Mouse (Mus musculus): ENCODE measurements around the gene Cutc.
A peak's percentile ranks its signal among the peaks of the same experiment; 100 is the strongest.

Cutc gene

DNA sequence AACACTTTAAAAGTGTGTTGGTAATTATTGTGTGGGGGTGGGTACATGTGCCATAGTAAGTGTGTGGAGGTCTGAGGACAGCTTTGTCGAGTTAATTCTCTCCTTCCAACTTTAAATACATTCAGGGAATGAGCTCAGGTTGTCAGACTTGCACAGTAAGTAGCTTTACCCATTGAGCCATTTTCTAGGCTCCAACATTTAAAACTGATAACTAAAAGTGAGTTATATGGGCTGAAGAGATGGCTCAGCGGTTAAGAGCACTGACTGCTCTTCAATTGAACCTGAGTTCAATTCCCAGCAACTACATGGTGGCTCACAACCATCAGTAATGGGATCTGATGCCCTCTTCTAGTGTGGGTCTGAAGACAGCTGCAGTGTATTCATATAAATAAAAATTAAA is 1.4 kb downstream of the Cutc start:
- DNase-seq = no peak

DNA sequence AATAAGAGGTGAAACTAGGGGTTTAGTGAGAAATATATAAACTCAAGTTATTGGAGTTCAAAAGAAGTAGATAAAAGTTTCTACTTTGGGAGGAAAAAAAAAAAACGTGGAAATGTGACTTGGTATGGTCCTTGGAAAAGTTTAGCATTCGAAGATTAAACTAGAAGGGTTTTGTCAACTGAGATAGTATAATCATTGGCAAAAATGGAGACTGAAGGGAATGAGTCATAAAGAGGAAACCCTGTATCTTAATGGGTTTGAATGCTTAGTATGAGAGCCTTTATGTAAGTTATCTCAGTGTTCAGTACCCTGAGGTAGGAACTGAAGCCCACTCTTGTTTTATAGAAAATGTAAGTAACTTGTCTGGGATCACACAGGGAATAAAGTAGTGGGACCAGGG is 2.1 kb downstream of the Cutc start:
- DNase-seq = no peak

DNA sequence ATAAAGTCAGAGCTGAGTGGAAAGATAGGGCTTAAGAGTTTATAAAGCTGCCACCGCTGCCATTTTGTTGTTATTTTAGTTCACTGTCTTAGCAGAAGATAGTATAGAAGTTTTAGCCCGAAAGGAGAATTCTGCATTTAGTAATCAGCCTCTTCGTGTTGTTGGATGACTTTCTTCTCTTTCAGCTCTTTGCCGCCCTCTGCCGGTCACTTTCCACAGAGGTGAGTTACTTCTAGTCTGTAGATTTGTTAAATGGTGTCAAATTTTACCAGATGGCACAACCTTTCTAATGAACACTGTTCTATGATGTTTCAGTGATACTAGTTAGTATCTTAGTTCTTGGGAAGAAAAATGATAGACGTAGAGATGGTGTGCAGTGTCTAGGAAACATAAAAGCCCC is 7.7 kb downstream of the Cutc start:
- DNase-seq = peak; percentile 80

DNA sequence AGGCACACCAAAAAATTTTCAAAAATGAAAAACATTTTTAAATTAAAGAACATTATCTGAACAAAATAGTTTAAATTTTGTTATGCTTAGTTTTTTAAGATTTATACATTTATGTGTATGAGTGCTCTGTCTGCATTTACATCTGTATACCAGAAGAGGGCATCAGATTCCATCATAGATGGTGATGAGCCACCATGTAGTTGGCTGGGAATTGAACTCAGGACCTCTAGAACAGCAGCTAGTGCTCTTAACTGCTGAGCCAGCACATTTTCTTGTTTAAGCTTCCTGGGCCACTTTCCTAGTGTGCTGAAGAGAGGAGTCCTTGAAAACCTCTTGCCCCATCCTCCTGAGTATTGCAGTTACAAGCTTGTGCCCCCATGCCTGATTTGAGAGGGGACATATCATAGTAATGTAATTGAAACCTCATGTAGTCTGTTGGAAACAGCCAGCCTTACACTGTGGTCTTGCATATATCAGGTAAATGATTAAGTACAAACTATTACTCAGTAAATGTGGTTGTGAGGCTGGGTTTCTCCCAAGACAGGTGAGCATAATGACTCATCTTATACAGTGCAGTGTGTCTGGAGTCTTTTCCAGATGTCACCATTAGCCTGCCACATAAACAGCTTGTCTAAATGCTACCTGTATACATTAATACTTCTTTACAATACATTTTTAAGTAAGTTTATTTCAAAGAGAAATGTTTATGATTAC is 8.9 kb downstream of the Cutc start:
- DNase-seq = no peak

DNA sequence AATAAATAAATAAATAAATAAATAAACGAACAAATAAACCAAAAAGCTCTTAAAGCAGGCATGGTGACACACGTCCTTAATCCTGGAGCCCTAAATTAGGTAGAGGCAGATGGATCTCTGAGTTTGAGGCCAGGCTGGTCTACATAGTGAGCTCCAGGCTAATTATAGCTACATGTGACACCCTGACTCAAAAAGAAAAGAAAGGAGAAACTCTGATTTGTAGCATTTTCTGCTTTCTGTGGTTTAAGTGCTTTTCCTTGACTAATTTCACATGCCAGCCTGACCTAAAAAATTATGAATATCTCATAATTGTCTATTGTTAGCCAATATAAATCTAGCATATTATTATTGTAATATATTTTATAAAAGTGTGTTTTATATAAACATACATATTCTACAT is 9.6 kb downstream of the Cutc start:
- DNase-seq = no peak

DNA sequence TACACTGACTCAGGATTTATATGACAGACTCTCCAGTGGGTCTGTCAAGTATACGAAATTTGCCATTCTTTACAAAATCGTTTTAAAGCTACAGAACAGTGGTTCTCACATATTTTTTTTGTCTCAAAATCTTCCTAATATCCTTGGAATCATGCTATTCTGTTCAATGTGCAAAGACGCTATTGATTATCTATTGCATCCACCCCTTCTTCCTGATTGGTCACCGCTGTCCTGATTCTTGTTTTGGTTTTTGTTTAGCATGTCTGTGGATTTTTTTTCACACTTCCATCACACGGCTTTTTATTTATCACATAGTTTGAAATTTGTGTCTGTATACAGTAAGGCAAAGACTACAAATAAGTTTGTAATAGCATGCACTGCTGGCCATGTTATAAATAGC is 13.7 kb downstream of the Cutc start:
- DNase-seq = no peak

DNA sequence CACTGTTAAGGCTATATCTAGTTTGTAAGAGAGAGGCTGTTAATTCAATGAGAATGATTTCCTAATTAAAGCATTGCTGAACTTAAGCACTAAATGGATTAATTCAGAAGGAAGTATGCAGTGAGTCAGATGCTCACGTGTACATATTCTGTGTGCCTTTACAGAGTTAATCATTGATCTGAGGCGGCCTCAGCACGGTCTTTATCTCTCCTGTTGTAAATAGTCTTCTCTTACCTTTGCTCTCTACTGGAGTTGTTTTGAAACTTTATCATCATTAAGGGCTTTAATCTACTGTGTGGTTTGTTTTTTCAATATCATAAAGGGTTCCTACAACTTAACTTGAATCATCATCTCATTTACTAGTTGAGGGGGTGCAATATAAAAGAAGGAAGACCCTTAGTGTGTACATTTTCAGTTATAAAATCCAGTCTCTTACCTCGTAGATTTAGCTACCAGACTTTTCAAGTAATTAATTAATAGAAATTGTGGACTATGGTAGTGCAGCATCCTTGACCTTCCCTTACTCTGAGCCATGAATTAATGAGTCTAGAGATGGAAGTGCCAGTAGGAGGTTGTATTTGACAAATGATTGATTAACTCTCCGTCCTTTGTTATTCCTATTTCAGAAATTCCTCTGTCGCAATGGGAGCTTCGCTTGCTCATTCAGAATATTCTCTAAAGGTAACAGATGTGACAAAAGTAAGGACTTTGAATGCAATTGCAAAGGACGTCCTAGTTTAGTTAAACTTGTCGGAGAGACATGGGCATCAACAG is 14.9 kb downstream of the Cutc start:
- DNase-seq = no peak

DNA sequence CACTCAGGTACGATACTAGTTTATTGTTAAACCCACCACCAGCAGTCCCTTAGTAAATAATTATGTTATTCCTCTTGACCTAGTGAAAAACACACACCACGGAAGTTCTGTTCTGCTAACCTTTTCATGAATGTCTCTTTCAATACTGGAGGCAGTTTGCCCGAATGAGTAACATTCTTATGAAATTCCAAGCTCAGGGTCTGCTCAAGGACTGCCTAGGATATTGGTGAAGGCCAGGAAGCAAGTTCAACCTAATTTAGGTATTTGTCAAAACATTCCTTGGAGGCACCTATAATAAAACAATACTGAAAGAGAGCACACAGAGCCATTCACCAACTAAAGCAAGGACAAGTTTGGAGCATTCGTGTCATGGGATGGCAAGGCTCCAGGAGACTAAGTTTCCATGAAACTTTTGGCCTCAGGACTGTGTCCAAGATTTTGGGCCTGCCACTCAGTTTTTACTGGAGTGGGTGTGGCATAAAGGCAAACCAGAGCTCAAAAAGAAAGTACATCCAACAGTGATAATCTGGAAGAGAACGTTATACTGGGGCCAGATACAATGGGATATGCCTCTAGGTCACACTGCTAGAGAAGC is 16.7 kb downstream of the Cutc start:
- DNase-seq = no peak

DNA sequence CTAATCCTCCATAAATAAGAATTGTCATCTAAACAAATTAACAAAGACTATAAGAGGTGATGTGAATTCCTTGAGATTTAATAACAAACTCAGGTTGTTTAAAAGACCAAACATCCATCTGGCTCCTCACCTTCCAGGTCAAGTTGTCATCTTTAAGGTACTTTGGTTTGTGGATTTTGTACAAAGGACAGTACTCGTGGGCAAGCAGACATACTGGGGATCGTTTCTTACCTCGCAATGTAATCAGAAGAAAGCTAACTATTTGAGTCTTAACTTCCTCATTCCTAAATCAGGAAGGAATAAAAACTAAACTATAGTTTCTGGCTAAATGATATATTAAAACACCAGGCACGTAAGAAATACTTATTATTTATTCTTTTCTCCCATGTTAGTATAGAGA is 17.8 kb downstream of the Cutc start:
- DNase-seq = no peak

DNA sequence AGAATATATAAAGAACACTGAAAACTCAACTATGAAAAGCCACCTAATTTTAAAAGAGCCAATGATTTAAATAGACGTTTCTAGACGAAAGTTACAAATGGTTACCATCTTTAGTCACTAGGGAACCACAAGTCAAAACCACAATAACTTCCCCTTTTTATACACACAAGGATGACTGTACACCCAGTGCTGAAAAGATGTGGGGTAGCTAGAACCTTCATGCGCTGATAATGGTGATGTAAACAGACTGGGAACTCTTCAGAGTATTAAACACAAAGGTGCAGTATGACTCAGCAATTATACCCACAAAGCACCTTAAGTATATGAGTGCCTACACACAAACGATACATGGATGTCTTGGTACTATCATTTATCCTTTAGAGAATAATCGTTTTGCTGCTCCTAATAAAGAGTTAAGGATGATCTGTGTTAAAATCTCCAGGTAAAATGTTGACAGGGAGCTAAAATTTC is 18.7 kb downstream of the Cutc start:
- DNase-seq = no peak

DNA sequence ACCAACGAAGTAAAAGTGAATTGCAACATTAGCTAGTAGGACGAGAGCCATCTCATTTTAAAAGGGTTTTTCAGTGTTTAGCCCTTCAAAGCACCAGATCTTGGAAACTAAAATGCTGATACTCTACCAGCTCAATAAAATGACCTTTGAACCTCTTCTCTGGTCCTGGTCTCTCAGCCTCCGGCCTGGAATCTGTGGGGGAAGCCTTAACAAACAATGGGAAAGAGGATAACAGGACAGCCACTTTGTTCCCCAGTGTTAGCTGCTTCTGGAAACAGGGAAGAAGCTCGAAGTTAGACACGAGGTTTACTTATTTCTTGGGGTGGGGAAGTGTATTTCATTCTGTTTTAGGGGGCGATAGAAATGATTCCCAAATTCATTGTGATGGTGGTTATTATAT is 19.5 kb downstream of the Cutc start:
- DNase-seq = no peak

DNA sequence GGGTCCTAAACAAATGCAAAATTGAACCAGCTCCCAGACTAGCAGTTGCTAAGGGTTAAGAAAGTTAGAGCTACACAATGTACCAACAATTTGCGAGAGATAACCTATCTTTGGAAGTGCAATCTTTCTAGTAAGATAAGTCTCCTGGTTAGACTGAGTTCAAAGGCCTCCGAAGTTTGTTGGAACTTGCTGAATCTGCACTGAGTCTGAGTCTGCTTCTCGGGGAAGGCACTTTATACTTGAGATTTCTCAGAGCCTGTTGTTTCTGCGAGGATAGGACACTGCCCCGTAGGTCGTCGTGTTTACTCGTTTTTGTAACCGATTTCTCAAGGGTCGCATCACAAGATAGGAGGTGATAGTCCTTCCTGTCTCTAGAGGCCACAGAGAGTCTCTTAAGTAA is 22.6 kb downstream of the Cutc start:
- DNase-seq = no peak

DNA sequence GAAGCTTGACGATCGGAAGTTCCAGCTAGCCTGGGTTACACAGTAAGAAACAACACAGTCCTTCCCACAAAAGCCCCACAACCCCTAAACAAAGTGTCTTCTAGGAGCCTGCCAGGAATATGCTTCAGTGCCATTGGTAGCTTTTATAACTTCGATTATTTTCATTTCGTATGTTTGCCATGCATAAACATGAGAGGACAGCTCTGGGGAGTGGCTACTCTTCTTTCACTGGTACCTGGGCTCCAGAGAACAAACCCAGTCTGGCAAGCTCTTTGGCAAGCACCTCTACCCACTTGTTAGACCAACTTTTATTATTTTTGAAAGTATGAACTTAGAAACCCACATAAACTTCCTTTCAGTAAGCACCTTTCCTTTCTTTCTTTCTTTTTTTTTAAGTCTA is 23.8 kb downstream of the Cutc start:
- DNase-seq = no peak

DNA sequence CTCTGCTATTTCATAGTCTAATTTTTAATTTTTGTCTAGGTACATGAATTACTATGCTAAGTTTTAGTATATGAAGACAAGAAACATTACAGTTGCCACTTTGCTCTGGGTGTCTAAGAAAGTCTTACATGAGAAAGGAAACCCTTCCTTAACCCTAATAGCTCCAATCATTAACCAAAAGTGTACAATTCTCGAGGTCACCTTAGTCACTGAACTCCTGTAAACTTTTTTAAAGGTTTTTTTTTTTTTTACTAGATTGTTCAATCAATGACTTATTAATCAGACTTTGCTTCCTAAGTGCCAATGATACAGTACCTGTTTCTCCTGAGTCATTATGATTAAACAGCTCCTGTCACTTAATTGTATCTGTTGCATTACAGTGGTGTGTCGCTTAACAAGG is 24.5 kb downstream of the Cutc start:
- DNase-seq = no peak

DNA sequence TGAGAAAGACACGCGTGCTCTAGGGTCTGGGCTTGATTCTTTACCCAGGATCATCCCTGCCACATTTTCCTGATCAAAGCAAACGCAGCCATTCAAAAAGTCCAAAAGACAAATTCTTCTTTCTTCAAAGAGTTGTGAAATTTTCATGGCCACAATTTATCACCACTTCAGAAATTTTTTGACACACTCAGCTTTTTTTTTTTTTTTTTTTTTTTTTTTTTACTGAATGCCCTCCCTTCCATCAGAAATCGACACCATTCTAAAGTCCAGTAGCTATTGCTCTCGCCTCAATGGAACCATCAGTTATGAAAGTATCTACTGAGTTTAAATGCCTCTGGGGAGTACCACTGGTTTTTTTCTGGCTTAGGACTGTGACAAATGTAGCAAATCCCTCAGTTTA is 27.6 kb downstream of the Cutc start:
- DNase-seq = no peak

DNA sequence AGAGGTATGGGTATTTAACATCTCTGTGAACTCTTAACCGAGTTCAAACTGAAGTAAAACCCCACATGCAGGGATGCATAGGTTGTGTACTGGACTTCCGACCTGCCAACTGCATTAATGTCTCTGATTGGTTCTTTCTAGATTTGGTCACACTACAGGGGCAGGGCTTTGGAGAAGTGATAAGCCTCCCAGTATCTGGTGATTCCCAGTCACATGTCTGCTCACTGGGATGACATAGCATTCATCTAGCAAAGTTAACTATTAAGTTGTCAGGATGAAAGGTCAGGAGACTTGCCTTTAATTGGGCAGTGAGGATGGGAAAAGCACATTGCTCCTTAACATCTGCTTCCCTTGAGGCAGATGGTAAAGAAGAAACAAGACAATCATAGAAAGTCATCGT is 29.2 kb downstream of the Cutc start, which contains the start of gene Abcc2:
Gene Abcc2, plus strand, starts transcription at position 213 of the 400 bp plus-strand sequence.
- DNase-seq = no peak

DNA sequence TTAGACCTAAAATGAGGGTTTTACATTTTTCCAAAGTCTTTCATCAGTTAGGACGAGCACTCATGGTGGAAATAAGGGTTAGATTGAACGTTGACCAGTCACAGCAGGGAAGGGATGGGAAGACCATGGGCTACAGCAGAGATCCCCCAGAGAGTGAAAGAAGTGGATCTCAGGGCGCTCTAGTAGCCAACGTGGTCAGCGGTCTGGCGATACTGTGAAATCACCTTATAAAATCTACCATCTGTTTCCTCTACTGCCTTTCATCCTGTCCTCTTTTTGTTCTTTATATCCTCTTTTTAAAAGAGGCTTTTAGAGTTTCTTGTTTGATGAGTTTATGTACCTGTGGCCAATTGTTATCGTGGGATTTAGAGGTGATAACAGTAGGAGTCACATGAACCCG is 32.0 kb downstream of the Cutc start:
- DNase-seq = no peak

DNA sequence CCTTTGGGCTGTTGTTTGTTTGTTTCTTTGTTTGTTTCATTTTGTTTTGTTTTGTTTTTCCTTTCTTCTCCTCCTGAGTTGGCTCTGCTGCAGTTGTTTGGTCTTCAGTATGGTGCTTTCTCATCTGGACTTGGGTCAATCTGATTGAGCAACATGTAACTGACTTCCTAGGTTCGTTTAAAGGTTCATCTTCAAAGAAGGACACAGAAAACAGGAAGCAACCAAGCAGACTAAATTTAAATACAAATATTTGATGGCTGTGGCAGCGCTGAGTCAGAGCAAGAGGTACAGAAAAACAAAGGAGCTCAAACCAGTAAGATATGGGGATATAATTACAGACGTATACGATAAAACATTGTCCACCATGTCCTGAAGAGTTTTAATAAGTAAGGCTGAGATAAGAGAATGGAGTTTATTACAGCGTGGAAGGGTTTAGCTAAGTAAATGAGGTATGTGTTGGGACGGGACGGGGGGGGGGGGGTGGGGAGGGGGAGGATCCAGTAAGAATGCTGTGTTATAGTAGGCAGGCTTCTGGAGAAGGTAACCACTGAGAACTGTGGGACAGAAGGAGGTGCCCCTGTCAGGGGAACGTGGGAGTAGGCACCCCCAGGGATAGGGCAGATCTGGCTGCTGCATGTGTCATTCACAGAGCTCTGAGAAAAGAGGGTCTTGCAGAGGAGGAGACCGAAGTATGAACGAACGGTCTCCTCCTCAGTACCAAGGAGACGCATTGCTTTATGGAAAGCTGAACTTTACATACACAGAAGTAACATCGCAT is 33.6 kb downstream of the Cutc start:
- DNase-seq = no peak

DNA sequence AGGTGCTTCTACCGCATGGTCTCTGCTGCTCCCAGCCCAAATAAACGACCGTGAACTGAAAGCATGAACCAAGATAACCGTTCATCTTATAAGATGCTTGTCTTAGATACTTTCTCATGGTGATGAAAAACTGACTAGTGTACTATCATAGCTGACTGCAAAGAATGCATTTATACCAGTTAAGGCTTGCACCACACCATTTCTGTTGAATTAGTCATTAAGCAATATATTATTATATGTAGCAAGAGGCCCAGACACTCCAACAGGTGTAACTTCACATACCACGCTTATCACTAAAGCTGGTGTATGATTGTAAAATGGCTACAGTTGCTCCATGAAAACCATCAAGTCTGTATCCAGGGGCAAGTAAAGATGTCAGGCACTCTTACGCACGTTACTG is 37.0 kb downstream of the Cutc start:
- no peak for DNase-seq

DNA sequence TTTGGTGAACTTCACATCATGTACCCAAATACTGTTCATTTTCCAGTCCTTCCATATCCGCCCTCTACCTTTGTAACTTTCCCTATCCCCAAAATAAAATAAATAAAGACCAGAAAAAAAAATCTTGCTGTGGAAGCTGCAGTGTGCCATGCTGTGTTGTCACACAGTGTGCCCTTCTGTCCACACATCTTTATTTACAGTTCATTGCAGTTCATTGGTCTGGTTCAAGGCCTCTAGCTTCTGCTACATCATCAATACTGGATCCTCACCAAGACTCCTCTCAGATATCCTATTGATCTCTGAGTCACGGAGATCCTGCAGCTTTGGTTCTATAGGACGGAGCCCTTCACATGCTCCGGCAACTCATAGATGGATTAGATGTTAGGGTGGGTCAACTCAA is 39.7 kb downstream of the Cutc start:
- no peak for DNase-seq

DNA sequence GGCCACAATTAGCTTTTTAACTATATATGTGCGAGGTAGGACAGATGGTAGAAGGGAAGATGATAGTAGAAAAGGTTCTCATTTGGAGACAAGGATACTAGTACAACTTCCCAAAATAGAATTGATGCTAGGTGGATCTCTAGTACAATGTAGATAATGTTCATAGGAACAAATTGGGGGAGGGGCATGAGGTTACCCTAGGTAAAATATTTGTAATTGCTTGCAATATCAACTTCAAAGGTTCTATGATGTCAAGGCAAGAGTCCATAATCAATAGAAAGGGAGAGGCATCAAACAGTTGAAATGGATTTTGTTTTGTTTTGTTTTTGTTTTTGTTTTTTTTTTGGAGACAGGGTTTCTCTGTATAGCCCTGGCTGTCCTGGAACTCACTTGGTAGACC is 41.2 kb downstream of the Cutc start:
- DNase-seq = no peak

DNA sequence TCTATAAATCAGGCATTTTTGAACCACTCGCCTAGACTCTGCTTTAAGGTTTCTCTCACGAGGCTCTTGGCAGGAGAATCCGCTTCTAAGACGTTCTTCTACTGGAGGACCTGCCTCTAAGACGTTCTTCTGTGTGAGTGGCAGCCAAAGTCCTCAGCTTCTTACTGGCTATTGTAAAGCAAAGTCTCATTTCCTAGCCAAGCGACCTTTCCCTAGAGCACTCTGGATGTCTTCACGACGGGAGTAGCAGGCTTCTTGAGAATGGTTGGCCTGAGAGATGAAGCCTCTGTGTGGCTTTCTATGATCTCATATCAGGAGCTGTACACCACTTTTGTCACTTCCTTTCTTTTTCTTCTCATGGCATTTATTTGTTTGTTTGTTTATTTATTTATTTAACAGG is 42.7 kb downstream of the Cutc start:
- DNase-seq = no peak

DNA sequence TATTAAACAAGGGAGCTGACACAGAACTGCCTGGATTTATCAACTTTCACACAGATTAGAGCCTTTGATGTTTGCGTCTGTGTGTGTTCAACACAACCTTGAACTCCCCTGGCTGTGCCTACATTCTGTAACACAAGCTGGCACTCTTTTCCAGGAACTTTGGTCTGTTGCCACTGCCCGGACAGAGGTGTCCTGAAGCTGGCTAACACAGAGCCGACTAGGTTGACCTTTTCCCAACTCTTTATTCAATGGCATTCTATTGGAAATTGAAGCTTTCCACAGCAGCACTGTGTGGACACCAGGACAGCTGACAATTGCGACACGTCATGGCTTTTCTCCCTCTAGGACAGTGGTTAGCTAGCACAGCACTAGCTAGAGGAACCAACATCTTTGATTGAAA is 44.4 kb downstream of the Cutc start:
- no peak for DNase-seq

All from lung, postnatal 10 days (tissue).